Mouse (Mus musculus): ENCODE data around the gene Ror1.

DNA sequence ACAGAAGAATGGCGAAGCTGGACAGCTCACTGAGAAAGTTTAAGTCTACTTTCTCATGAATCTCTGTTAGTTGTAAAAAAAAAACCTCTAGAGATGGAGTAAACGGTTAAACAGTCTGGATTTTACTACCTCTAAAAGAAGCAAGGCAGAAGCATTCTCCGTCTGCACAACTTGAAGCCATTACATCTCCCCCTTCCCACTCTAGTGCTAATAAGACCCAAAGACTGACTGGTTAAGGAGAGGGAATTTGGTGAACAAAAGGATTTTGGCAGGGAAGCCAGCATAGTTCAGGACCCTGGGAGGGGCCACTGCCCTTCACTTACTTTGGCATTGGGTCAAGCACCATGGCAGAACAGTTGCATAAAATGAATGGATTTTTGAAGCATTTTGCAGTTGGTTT, 35.8 kb upstream of the Ror1 start:
- TF ChIP-seq CTCF (IDR thresholded peaks at IDR 0.05; ENCODE audit: borderline replicate concordance, extremely low read depth, insufficient read depth, insufficient read length) (no peak), POLR2A (IDR thresholded peaks at IDR 0.05; ENCODE audit: borderline replicate concordance, extremely low read depth, insufficient read depth, insufficient read length, poor library complexity, severe bottlenecking) (no peak)

All from brain, embryonic 14.5 days (tissue).